Mouse (Mus musculus) monocyte, adult 5-6 weeks (primary cell): Measurements from ENCODE around the gene Abhd15. TPM values are rescaled to one million over a fixed set of nuclear protein-coding genes. Genes with fewer than 3 reads are reported as not detected.

Experiments
- ATAC-seq: fragments of 153-309, 156-312 bp; replicated peaks from 2 replicates; pipeline ENCODE4 v1.8.0; 2017; ENCODE audit warnings: mild to moderate bottlenecking; ENCODE audit not compliant: low TSS enrichment, insufficient number of reproducible peaks, severe bottlenecking, poor library complexity, low FRiP score
- total RNA-seq: library from RNA; stranded (forward); fragments of 200-1000, 200-491, 200-594 nt; gene quantifications from 3 replicates; pipeline ENCODE4 v1.2.3, GENCODE M21; 2017

Gene Abhd15
- total RNA-seq: 3.7 to 13.8 TPM (median 7.7 TPM) in 3 replicates

GRCm38 (mm10) chr11:77514832-77515636, at the start of gene Abhd15:
Gene Abhd15, plus strand, starts transcription at chr11:77515121.
- ATAC-seq: peak; percentile 25

DNA sequence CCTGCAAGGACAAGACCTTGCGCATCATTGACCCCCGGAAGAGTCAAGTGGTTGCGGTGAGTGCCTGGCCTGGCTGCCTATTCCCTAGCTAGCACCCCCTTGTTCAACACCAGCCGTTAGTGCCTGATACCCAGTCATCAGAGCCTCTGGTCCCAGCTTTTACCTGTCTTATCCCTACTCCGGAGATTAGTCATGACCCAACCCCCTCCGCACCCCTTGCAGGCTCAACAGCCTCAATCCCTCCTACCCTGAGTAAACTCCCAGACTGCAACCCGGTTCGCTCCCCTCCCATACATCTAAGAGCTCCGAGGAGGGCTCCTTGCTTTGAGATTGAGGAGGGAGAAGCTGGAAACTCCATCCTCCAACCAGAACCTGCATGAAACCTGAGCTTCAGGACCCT, 48.4 kb upstream of the Abhd15 start:
- no peak for ATAC-seq

GRCm38 (mm10) chr11:77467157-77467556, 47.8 kb upstream of the Abhd15 start:
- peak; percentile 33; the same call in 1 of the 2 replicates for ATAC-seq

- ATAC-seq: peak; percentile 64
These were observed 47.1 kb upstream of the Abhd15 start for GRCm38 (mm10) chr11:77467784-77468183.

DNA sequence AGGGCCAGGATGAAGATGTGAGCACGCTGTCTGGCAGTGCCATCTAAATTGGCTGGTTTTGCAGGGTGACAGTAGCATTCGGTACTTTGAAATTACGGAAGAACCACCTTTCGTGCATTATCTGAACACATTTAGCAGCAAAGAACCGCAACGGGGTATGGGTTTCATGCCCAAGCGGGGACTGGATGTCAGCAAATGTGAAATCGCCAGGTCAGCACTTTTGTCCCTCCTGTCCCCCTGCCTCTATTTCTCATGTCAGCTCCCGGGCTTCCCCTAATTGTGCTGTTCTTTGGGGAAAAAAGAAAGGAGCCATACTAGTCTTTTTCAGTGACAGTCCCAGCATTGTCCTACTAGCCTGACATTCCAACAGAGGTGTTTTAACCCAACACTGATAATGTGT, 46.5 kb upstream of the Abhd15 start:
- ATAC-seq: no peak

DNA sequence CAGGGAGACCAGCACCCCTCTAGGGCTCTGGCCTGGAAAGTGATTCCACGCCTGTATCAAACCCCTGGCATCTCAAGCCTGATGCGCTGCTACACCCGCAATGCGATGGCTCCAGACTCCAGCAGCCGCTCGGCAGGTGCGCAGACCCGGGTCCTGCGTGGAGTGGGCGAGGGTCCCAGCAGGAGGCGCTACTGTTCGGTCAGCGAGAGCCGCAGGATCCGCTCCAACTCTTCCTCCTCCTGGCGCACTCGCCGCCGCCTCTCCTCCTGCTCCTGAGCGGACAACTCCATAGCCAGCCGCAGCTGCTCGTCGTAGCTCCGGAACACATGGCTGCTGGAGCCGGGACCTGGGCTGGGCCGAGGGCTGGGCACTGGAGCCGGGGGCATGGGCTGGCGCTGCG, 43.5 kb upstream of the Abhd15 start:
- ATAC-seq: no peak

DNA sequence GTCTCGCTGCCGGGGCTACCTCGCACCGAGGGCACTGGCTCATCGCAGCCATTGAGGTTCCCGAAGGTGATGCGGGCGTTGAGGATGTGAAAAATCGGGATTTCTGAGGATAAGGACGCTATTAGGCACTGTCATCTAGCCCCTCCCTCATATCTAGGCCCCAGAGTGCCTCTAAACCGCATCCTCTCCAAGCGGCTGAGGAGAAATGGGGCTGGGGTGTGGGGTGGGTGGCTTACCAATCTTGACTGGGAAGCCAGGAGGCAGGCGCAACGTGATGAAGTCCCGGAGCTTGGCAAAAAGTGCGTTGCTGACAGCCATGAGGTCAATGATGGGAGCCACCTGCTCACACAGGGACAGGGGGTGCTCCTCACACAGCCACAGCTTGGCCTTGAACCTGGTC, 42.1 kb upstream of the Abhd15 start:
- no peak for ATAC-seq

- ATAC-seq: no peak
These were observed 38.7 kb upstream of the Abhd15 start for GRCm38 (mm10) chr11:77476216-77476615.

- no peak for ATAC-seq
These were observed 38.0 kb upstream of the Abhd15 start for GRCm38 (mm10) chr11:77476895-77477294.

DNA sequence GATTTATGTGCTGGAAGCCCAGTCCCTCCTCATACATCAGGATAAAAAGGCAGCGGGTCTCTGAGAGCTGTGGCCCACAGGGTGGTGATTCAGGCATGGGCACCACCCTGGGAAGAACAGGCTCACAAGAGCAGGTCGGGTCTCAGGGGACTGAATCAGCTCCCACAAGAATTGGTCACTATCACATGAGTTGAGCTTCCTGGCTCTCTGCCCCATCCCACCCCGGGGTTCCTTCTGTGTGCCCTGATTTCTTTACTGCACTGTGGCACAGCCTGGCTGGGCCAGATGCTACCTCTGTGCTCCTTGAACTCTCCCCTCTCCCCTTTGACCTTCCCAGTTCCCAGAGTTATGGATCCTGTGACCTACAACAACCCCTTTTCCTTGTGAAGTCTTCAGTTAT, 31.9 kb upstream of the Abhd15 start:
- no peak for ATAC-seq

- ATAC-seq: no peak
These were observed 31.2 kb upstream of the Abhd15 start for GRCm38 (mm10) chr11:77483510-77484255.

DNA sequence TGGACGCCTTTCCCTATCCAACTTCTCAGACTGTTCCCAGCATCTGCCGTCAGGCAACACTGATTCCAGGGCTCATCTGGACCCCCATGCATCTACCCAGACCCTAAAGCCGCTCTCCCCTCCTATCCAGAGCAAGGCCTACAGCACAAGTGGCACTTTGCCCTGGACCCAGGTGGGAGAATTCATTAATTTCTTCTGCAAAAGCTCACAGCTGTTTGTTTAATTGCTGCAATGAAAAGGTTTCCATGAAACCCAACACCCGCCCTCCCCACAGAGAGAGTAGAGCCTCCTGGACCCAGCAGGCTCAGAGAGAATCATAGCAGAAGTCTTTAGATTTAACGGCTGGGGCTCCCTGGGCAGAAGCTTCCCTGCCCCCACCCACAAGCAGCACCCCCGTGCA, 29.7 kb upstream of the Abhd15 start:
- ATAC-seq: no peak

DNA sequence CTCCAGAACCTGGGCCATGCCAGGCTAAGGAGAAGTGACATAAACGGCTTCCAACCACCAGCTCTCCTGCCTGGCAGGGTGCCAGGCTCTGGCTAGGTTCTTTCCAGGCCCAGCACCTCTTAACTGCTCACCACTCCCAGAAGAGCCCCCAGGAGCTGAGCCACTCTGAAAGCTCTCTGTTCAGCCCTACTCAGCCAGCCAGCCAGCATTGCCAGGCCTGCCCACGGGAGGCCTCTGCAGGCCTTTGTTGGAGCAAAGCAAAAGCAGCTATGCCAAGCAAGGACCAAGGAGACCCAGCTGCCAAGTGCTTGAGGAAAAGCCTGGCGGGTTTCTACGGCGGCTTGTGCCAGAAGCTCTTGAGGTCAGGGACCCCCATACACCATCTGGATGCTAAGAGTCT, 28.1 kb upstream of the Abhd15 start:
- ATAC-seq: no peak

DNA sequence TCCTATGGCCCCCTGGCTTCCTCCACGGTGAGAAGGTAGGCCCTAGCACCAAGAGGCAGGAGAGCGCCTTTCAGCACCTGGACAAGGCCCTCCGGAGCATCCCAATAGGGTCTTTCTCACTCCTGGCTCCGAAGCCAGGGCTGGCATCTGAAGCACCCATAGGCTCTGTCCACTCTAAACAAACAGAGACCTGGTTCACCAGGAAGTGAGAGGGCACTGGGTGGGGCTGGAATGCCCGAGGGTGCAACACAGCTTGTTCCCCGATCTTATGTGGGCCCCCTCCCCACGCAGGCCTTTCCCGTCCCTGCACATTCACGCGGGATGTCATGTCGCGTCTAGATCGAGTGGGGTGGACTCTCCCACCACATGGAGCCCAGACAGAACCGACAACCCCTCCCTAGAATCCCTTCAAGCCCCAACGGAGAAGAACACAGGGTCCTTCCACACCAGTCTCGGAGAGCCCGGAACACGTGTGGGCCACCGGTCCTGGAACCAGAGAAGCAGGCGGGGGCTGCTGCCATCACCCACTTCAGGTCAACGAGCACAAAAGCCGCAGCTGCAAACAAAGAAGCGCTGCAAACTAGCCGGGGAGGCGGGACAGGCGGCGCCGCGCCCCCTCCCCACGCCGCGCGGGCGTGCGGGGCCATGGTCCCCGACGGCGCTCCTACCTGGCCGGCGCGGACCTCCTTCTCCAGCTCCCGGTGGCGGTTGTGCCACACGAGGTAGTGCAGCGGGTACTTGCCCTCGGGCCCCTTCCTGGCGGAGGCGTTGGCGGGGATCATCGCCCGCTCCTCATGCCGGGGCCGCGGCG, 25.9 kb upstream of the Abhd15 start:
- ATAC-seq: no peak

GRCm38 (mm10) chr11:77489591-77490235, 25.2 kb upstream of the Abhd15 start, which contains the start of gene Ankrd13b:
Gene Ankrd13b, minus strand, starts transcription at chr11:77489678.
- ATAC-seq: no peak

DNA sequence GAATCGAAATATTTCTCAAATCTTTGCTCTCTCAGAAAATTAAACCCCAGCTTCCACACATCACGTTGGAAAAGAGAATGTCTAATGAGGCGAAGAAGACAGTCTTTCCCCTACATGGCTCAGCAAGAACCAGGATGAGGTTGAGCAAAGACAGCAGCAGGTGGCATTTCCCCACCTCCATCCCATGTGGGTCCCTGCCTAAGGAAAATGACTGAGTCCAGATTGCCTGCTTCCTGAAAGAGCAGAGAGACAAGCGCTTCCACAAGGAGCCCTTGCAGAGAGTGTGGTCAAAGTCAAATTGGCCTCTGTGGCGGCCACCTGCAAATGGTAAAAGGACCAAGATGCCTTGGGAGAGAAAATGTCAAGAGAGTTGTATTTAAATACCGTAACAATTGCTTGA, 24.5 kb upstream of the Abhd15 start:
- no peak for ATAC-seq

- ATAC-seq: peak; percentile 59
These were observed 23.8 kb upstream of the Abhd15 start for GRCm38 (mm10) chr11:77491123-77491501.

DNA sequence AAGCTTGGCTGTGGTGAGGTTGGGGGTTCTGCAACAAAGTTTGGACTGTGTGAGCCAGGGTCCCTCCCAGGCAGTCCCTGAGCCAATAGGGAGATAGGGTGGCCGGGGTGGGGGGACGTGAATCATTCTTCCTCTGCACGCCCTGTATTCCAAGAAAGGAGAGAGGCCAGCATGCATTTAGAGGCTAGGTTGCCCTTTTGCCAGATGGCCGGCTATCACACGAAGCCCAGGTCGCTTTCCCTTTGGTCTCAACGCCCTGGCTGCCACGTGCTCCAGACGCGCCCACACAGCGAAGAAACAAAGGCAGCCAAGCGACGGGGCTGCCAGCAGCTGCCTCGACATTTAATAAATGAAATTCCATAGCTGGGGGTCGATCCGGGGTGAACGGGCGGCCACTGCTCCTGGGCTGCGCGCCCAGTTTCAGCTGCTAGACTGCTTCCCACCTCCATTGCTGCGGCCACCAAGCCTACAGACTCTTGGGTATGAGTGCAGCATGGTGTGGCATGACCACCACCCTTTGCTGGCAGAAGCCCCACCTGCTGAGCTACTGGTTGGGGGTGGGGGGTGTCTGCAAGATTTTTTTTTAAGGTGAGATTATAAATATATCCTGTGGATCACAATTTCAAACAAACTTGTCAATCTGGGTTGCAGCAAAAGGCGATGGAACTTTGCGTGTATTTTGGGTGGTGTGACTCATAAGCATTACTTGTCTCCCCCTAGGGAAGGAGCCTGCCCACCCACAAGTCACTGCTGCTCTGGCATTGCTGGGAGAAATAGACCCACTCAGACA, 23.2 kb upstream of the Abhd15 start:
- no peak for ATAC-seq
